Comparison of ENCODE assay signal across 16 mouse cellular contexts in genomic region chr15:59744411-59744931, GRCm38 (mm10).
DNase-seq lines count a peak whose midpoint lies in the region; ATAC-seq and TF ChIP-seq lines count a peak whose summit lies in the region.
"Had no signal": no experiment of that assay in that cellular context is flagged by ENCODE, and none has a peak within 500 bp of the region (broad histone marks: within the 10 kb centered on the region; RNA-seq: fewer than 3 reads in every experiment).

No protein-coding gene starts in this region.

- no peak overlapping the region for H3K9ac ChIP-seq in liver, embryonic 14.5 days (replicated peaks)
- no peak overlapping the region for H3K9ac ChIP-seq in liver, embryonic 11.5 days (ENCODE audit: low read depth, low read length)
- H3K9ac ChIP-seq: forebrain, postnatal 0 days; hindbrain, embryonic 12.5 days; liver, embryonic 15.5 days had no signal

- no peak overlapping the region for H3K27ac ChIP-seq in liver, embryonic 14.5 days
- no peak overlapping the region for H3K27ac ChIP-seq in liver, embryonic 11.5 days (ENCODE audit: low read depth, low read length)
- H3K27ac ChIP-seq: hindbrain, embryonic 12.5 days; liver, embryonic 15.5 days had no signal

- no peaks in the 10 kb centered on the region for H3K36me3 ChIP-seq in liver, embryonic 14.5 days (replicated peaks; ENCODE audit: control insufficient read depth, insufficient read depth, low read depth)
- no peaks in the 10 kb centered on the region for H3K36me3 ChIP-seq in liver, embryonic 11.5 days (ENCODE audit: control insufficient read depth, insufficient read depth, low read length)
- H3K36me3 ChIP-seq: hindbrain, embryonic 12.5 days; liver, embryonic 15.5 days had no signal

- ATAC-seq in liver, embryonic 14.5 days (ENCODE audit: insufficient read depth) = no peak
- ATAC-seq in liver, embryonic 11.5 days (replicated peaks; ENCODE audit: low FRiP score) = no peak
- peak; percentile 95 for ATAC-seq in megakaryocyte progenitor cell, adult 5-6 weeks (replicated peaks; ENCODE audit: poor library complexity)
- ATAC-seq: forebrain, postnatal 0 days had no signal

- H3K4me3 ChIP-seq in liver, embryonic 14.5 days (ENCODE audit: insufficient read depth in 1 of 2, low read depth in 2 of 2, low read length in 2 of 2) = no peak overlapping the region
- H3K4me3 ChIP-seq in liver, embryonic 11.5 days (ENCODE audit: low read depth, low read length) = no peak overlapping the region
- H3K4me3 ChIP-seq: hindbrain, embryonic 12.5 days; liver, embryonic 15.5 days had no signal

- peaks cover 0 to 5% of the 10 kb centered on the region in 2 experiments; a peak in 1 of 4 replicates for H3K4me1 ChIP-seq in liver, embryonic 14.5 days (replicated peaks; ENCODE audit: control insufficient read depth in 2 of 2, insufficient read depth in 2 of 2, low read length in 1 of 2)
- H3K4me1 ChIP-seq in liver, embryonic 11.5 days (replicated peaks; ENCODE audit: control insufficient read depth, insufficient read depth, low read length) = no peaks in the 10 kb centered on the region
- H3K4me1 ChIP-seq: hindbrain, embryonic 12.5 days had no signal

- no peaks in the 10 kb centered on the region for H3K9me3 ChIP-seq in liver, embryonic 14.5 days (ENCODE audit: control insufficient read depth, low read length)
- no peaks in the 10 kb centered on the region for H3K9me3 ChIP-seq in liver, embryonic 11.5 days (ENCODE audit: control insufficient read depth, low read length)
- H3K9me3 ChIP-seq: hindbrain, embryonic 12.5 days; liver, embryonic 15.5 days had no signal

- H3K4me2 ChIP-seq in liver, embryonic 14.5 days (ENCODE audit: low read depth) = no peak overlapping the region
- no peak overlapping the region for H3K4me2 ChIP-seq in liver, embryonic 11.5 days
- H3K4me2 ChIP-seq: hindbrain, embryonic 12.5 days; liver, embryonic 15.5 days had no signal

- intact Hi-C loops in heart, postnatal 14 days (cut with DNase I) = loop anchor here (5.0 kb wide), 1 partner anchor 92 kb away; no protein-coding TSS in a partner anchor

- TF ChIP-seq CTCF in liver, embryonic 14.5 days (IDR thresholded peaks at IDR 0.05; ENCODE audit: low read depth) = no peak

- 27% methylated on average over 5 of the region's 5 CpGs for WGBS in liver, embryonic 14.5 days (ENCODE audit: insufficient replicate concordance)
- WGBS in liver, embryonic 11.5 days = 54% methylated on average over 5 of the region's 5 CpGs

- peak; percentile 94 for DNase-seq in heart, adult 11 months
- no peak for DNase-seq in heart, postnatal 14 days
- DNase-seq in liver, embryonic 14.5 days (ENCODE audit: low read depth in 3 of 3, low spot score in 3 of 3) = peak; percentile 15 to 40 (median 17)
- DNase-seq in liver, embryonic 11.5 days (ENCODE audit: low spot score) = no peak
- peak; percentile 41 for DNase-seq in brain, adult 2 months (ENCODE audit: low read depth, low spot score)
- no peak for DNase-seq in c-Kit-positive CD71-positive TER-119-positive erythroid progenitor cells, embryonic 14.5 days (ENCODE audit: low spot score)
- DNase-seq in adrenal gland, adult (ENCODE audit: inconsistent age in 2 of 2, low spot score in 1 of 2) = no peak
- DNase-seq: cerebellum, adult 9-10 months; forebrain, postnatal 0 days; gastrocnemius, postnatal 14 days; kidney, postnatal 25 days; right cerebral cortex, adult 18-20 months had no signal

- H3K27me3 ChIP-seq in liver, embryonic 14.5 days (ENCODE audit: control insufficient read depth, insufficient read depth, low read length) = no peaks in the 10 kb centered on the region
- no peaks in the 10 kb centered on the region for H3K27me3 ChIP-seq in liver, embryonic 11.5 days (replicated peaks; ENCODE audit: control insufficient read depth, insufficient read depth, low read length)
- H3K27me3 ChIP-seq: CH12.LX; hindbrain, embryonic 12.5 days; liver, embryonic 15.5 days had no signal

- TF ChIP-seq EP300 in liver, embryonic 14.5 days (IDR thresholded peaks at IDR 0.05; ENCODE audit: low read depth) = no peak

Comparison
In these comparisons a context has a peak if more than half of its experiments do, and no peak if none do; other contexts are left out.
1. DNase-seq: peak in heart, adult 11 months (single experiment), liver, embryonic 14.5 days (3 of 3) and brain, adult 2 months (single experiment); none in heart, postnatal 14 days (0 of 2), liver, embryonic 11.5 days (single experiment), c-Kit-positive CD71-positive TER-119-positive erythroid progenitor cells, embryonic 14.5 days (single experiment) and adrenal gland, adult (0 of 2).